Mouse (Mus musculus): Measurements from ENCODE around the gene Cmtm8. TPM values are rescaled to one million over a fixed set of nuclear protein-coding genes. Genes with fewer than 3 reads are reported as not detected.

Gene Cmtm8
- polyA plus RNA-seq, 1 experiment from 2014 or later: 66.5 TPM

- Histone ChIP-seq H3K27me3 (ENCODE audit: control insufficient read depth, insufficient read depth, low read length) (no peaks in the 10 kb centered on the region), H3K27ac (replicated peaks) (no peak overlapping the region), H3K4me1 (replicated peaks; ENCODE audit: control insufficient read depth, insufficient read depth) (no peaks in the 10 kb centered on the region), H3K36me3 (ENCODE audit: control insufficient read depth, insufficient read depth, low read length) (no peaks in the 10 kb centered on the region), H3K9me3 (ENCODE audit: control insufficient read depth, low read length) (no peaks in the 10 kb centered on the region), H3K4me3 (ENCODE audit: low read depth, low read length) (no peak overlapping the region), H3K9ac (ENCODE audit: low read length) (no peak overlapping the region), H3K4me2 (replicated peaks; ENCODE audit: low read depth) (no peak overlapping the region)
- DNase-seq (ENCODE audit: low spot score) (no peak), ATAC-seq (ENCODE audit: low FRiP score, low TSS enrichment) (no peak)
- WGBS: 84% methylated on average over 8 of the region's 8 CpGs
- TF ChIP-seq EP300 (optimal IDR thresholded peaks at IDR 0.05) (no peak), CTCF (IDR thresholded peaks at IDR 0.05; ENCODE audit: low read depth) (no peak)
These were observed 14.3 kb downstream of the Cmtm8 start for GRCm38 (mm10) chr9:114829669-114830068.

GRCm38 (mm10) chr9:114828377-114828776, 15.6 kb downstream of the Cmtm8 start:
- no peak for TF ChIP-seq EP300 (optimal IDR thresholded peaks at IDR 0.05)
- peak; percentile 55 for TF ChIP-seq CTCF (IDR thresholded peaks at IDR 0.05; ENCODE audit: low read depth)
- no peaks in the 10 kb centered on the region for H3K4me1 ChIP-seq (replicated peaks; ENCODE audit: control insufficient read depth, insufficient read depth)
- no peaks in the 10 kb centered on the region for H3K27me3 ChIP-seq (ENCODE audit: control insufficient read depth, insufficient read depth, low read length)
- H3K27ac ChIP-seq (replicated peaks): no peak overlapping the region
- H3K9ac ChIP-seq (ENCODE audit: low read length): no peak overlapping the region
- no peaks in the 10 kb centered on the region for H3K36me3 ChIP-seq (ENCODE audit: control insufficient read depth, insufficient read depth, low read length)
- H3K4me3 ChIP-seq (ENCODE audit: low read depth, low read length): no peak overlapping the region
- no peak overlapping the region for H3K4me2 ChIP-seq (replicated peaks; ENCODE audit: low read depth)
- ATAC-seq (ENCODE audit: low FRiP score, low TSS enrichment): no peak
- H3K9me3 ChIP-seq (ENCODE audit: control insufficient read depth, low read length): no peaks in the 10 kb centered on the region
- DNase-seq (ENCODE audit: low spot score): no peak
- WGBS: 96% methylated on average over 6 of the region's 6 CpGs

- no peak overlapping the region for H3K27ac ChIP-seq (replicated peaks)
- H3K9ac ChIP-seq (ENCODE audit: low read length): no peak overlapping the region
- no peak for TF ChIP-seq CTCF (IDR thresholded peaks at IDR 0.05; ENCODE audit: low read depth)
- TF ChIP-seq EP300 (optimal IDR thresholded peaks at IDR 0.05): no peak
- H3K27me3 ChIP-seq (ENCODE audit: control insufficient read depth, insufficient read depth, low read length): no peaks in the 10 kb centered on the region
- no peak overlapping the region for H3K4me3 ChIP-seq (ENCODE audit: low read depth, low read length)
- H3K4me2 ChIP-seq (replicated peaks; ENCODE audit: low read depth): no peak overlapping the region
- WGBS: 42% methylated on average over 1 of the region's 1 CpGs
- DNase-seq (ENCODE audit: low spot score) (no peak), ATAC-seq (ENCODE audit: low FRiP score, low TSS enrichment) (no peak)
- H3K36me3 ChIP-seq (ENCODE audit: control insufficient read depth, insufficient read depth, low read length): no peaks in the 10 kb centered on the region
- H3K9me3 ChIP-seq (ENCODE audit: control insufficient read depth, low read length): no peaks in the 10 kb centered on the region
- H3K4me1 ChIP-seq (replicated peaks; ENCODE audit: control insufficient read depth, insufficient read depth): no peaks in the 10 kb centered on the region
These were observed 16.6 kb downstream of the Cmtm8 start for GRCm38 (mm10) chr9:114827242-114827852.

- no peak for ATAC-seq (ENCODE audit: low FRiP score, low TSS enrichment)
- Histone ChIP-seq H3K9me3 (ENCODE audit: control insufficient read depth, low read length) (no peaks in the 10 kb centered on the region), H3K9ac (ENCODE audit: low read length) (no peak overlapping the region), H3K36me3 (ENCODE audit: control insufficient read depth, insufficient read depth, low read length) (no peaks in the 10 kb centered on the region), H3K4me2 (replicated peaks; ENCODE audit: low read depth) (no peak overlapping the region), H3K4me3 (ENCODE audit: low read depth, low read length) (no peak overlapping the region), H3K4me1 (replicated peaks; ENCODE audit: control insufficient read depth, insufficient read depth) (no peaks in the 10 kb centered on the region), H3K27me3 (ENCODE audit: control insufficient read depth, insufficient read depth, low read length) (no peaks in the 10 kb centered on the region), H3K27ac (replicated peaks) (no peak overlapping the region)
- no peak for TF ChIP-seq EP300 (optimal IDR thresholded peaks at IDR 0.05)
- no peak for TF ChIP-seq CTCF (IDR thresholded peaks at IDR 0.05; ENCODE audit: low read depth)
- DNase-seq (ENCODE audit: low spot score): no peak
- WGBS: 84% methylated on average over 7 of the region's 7 CpGs
These were observed 19.8 kb downstream of the Cmtm8 start for GRCm38 (mm10) chr9:114824166-114824565.

GRCm38 (mm10) chr9:114821548-114822289, 22.2 kb downstream of the Cmtm8 start:
- no peaks in the 10 kb centered on the region for H3K27me3 ChIP-seq (ENCODE audit: control insufficient read depth, insufficient read depth, low read length)
- H3K4me2 ChIP-seq (replicated peaks; ENCODE audit: low read depth): no peak overlapping the region
- TF ChIP-seq CTCF (IDR thresholded peaks at IDR 0.05; ENCODE audit: low read depth): no peak
- no peak for TF ChIP-seq EP300 (optimal IDR thresholded peaks at IDR 0.05)
- no peak overlapping the region for H3K9ac ChIP-seq (ENCODE audit: low read length)
- H3K36me3 ChIP-seq (ENCODE audit: control insufficient read depth, insufficient read depth, low read length): no peaks in the 10 kb centered on the region
- DNase-seq (ENCODE audit: low spot score) (no peak), ATAC-seq (ENCODE audit: low FRiP score, low TSS enrichment) (no peak)
- no peaks in the 10 kb centered on the region for H3K9me3 ChIP-seq (ENCODE audit: control insufficient read depth, low read length)
- no peak overlapping the region for H3K27ac ChIP-seq (replicated peaks)
- no peak overlapping the region for H3K4me3 ChIP-seq (ENCODE audit: low read depth, low read length)
- no peaks in the 10 kb centered on the region for H3K4me1 ChIP-seq (replicated peaks; ENCODE audit: control insufficient read depth, insufficient read depth)
- WGBS: 81% methylated on average over 15 of the region's 15 CpGs

GRCm38 (mm10) chr9:114818918-114819317, 25.0 kb downstream of the Cmtm8 start:
- ATAC-seq (ENCODE audit: low FRiP score, low TSS enrichment): no peak
- WGBS: 58% methylated on average over 3 of the region's 3 CpGs

More at GRCm38 (mm10) chr9:114818918-114819317, 25.0 kb downstream of the Cmtm8 start:
- H3K36me3 ChIP-seq (ENCODE audit: control insufficient read depth, insufficient read depth, low read length): no peaks in the 10 kb centered on the region
- no peak for TF ChIP-seq CTCF (IDR thresholded peaks at IDR 0.05; ENCODE audit: low read depth)
- no peak for TF ChIP-seq EP300 (optimal IDR thresholded peaks at IDR 0.05)
- H3K4me2 ChIP-seq (replicated peaks; ENCODE audit: low read depth): no peak overlapping the region
- no peak for DNase-seq (ENCODE audit: low spot score)
- no peaks in the 10 kb centered on the region for H3K27me3 ChIP-seq (ENCODE audit: control insufficient read depth, insufficient read depth, low read length)
- H3K4me1 ChIP-seq (replicated peaks; ENCODE audit: control insufficient read depth, insufficient read depth): no peaks in the 10 kb centered on the region
- no peak overlapping the region for H3K9ac ChIP-seq (ENCODE audit: low read length)
- no peak overlapping the region for H3K27ac ChIP-seq (replicated peaks)
- no peak overlapping the region for H3K4me3 ChIP-seq (ENCODE audit: low read depth, low read length)
- H3K9me3 ChIP-seq (ENCODE audit: control insufficient read depth, low read length): no peaks in the 10 kb centered on the region
